Mouse (Mus musculus): ENCODE measurements around the gene Zfp282.

GRCm38 (mm10) chr6:47841077-47841476 lies 35.9 kb upstream of the Zfp282 start:
- TF ChIP-seq EP300 (IDR thresholded peaks at IDR 0.05; ENCODE audit: low read depth) (no peak), CTCF (IDR thresholded peaks at IDR 0.05; ENCODE audit: low read depth) (no peak)
